Mouse (Mus musculus) lung, embryonic 15.5 days (tissue): Measurements from ENCODE around the gene Prss34. TPM values are rescaled to one million over a fixed set of nuclear protein-coding genes. Genes with fewer than 3 reads are reported as not detected.

Experiments used
- ATAC-seq: fragments of 200-750 bp; cut with Nextera tagmentation; 2 replicates; pipeline ENCODE4 v1.8.0; 2017; ENCODE audit warnings: moderate number of reproducible peaks, borderline replicate concordance; ENCODE audit not compliant: low FRiP score, low TSS enrichment; ENCODE audit errors: extremely low read depth
- H3K27ac ChIP-seq: fragments of 300-500 bp; sonication (generic); 2 replicates; pipeline ENCODE4 v1.5.1; 2015; ENCODE audit warnings: moderate library complexity, mild to moderate bottlenecking, inconsistent platforms
- H3K27me3 ChIP-seq: fragments of 300-500 bp; sonication (generic); 2 replicates; pipeline ENCODE4 v1.6.1; 2015; ENCODE audit warnings: inconsistent platforms
- H3K36me3 ChIP-seq: fragments of 300-500 bp; sonication (generic); 2 replicates; pipeline ENCODE4 v1.6.1; 2015; ENCODE audit warnings: inconsistent platforms
- H3K4me1 ChIP-seq: fragments of 300-500 bp; sonication (generic); 2 replicates; pipeline ENCODE4 v1.6.1; 2015; ENCODE audit warnings: inconsistent platforms
- H3K4me2 ChIP-seq: fragments of 300-500 bp; sonication (generic); 2 replicates; pipeline ENCODE4 v1.6.1; 2015; ENCODE audit warnings: inconsistent platforms, mild to moderate bottlenecking, moderate library complexity
- H3K4me3 ChIP-seq: fragments of 300-500 bp; sonication (generic); 2 replicates; pipeline ENCODE4 v1.5.1; 2015; ENCODE audit warnings: mild to moderate bottlenecking, inconsistent platforms
- H3K9ac ChIP-seq: fragments of 300-500 bp; sonication (generic); 2 replicates; pipeline ENCODE4 v1.6.1; 2015; ENCODE audit warnings: inconsistent platforms
- H3K9me3 ChIP-seq: fragments of 300-500 bp; sonication (generic); 2 replicates; pipeline ENCODE4 v1.6.1; 2016; ENCODE audit warnings: inconsistent platforms
- WGBS: fragments of 180-500 bp; shearing (Covaris S2); methylation state at CpG from one replicate; pipeline ENCODE4 v1.1.7; 2015; 5-methylcytosine and 5-hydroxymethylcytosine counted together
- polyA plus RNA-seq: library from polyadenylated mRNA; unstranded; fragments of >200 nt; fragmentation: Nextera tagmentation; extraction: Ambion mirVana; gene quantifications from 2 replicates; pipeline ENCODE4 v1.2.1, GENCODE M21; 2015

Prss34 gene
- 0.80 and 1.3 TPM in 2 replicates for polyA plus RNA-seq

- H3K4me2 ChIP-seq, result no peak within 1 kb of the TSS
- no peaks in the 10 kb centered on the region for H3K9me3 ChIP-seq
- no peak within 1 kb of the TSS for H3K9ac ChIP-seq
- no peak for ATAC-seq
- H3K4me3 ChIP-seq, result no peak within 1 kb of the TSS
- WGBS, result 67% methylated on average over 5 of the region's 5 CpGs
- H3K27me3 ChIP-seq, result no peaks in the 10 kb centered on the region
- no peaks in the 10 kb centered on the region for H3K36me3 ChIP-seq
- no peak within 1 kb of the TSS for H3K27ac ChIP-seq
- no peaks in the 10 kb centered on the region for H3K4me1 ChIP-seq
Observed at GRCm38 (mm10) chr17:25298094-25298493, at the start of gene Prss34. Prss34 (plus strand) TSS chr17:25298394.

GRCm38 (mm10) chr17:25250181-25250835 is 47.9 kb upstream of the Prss34 start:
- Histone ChIP-seq H3K27ac (no peak overlapping the region), H3K4me2 (no peak overlapping the region), H3K27me3 (peaks cover 26% of the 10 kb centered on the region), H3K9me3 (no peaks in the 10 kb centered on the region), H3K4me1 (no peaks in the 10 kb centered on the region), H3K9ac (no peak overlapping the region), H3K36me3 (no peaks in the 10 kb centered on the region), H3K4me3 (no peak overlapping the region)
- ATAC-seq, result no peak
- 73% methylated on average over 8 of the region's 8 CpGs for WGBS

GRCm38 (mm10) chr17:25252643-25253042 is 45.6 kb upstream of the Prss34 start:
- H3K4me1 ChIP-seq, result peaks cover 11% of the 10 kb centered on the region
- no peaks in the 10 kb centered on the region for H3K36me3 ChIP-seq
- H3K4me2 ChIP-seq, result no peak overlapping the region
- WGBS, result 26% methylated on average over 3 of the region's 3 CpGs
- peaks cover 33% of the 10 kb centered on the region for H3K27me3 ChIP-seq
- H3K9me3 ChIP-seq, result no peaks in the 10 kb centered on the region
- H3K9ac ChIP-seq, result no peak overlapping the region
- no peak for ATAC-seq
- H3K4me3 ChIP-seq, result no peak overlapping the region
- no peak overlapping the region for H3K27ac ChIP-seq

GRCm38 (mm10) chr17:25253760-25254159 is 44.4 kb upstream of the Prss34 start:
- Histone ChIP-seq H3K9ac (no peak overlapping the region), H3K4me3 (no peak overlapping the region), H3K9me3 (no peaks in the 10 kb centered on the region), H3K27ac (no peak overlapping the region), H3K4me2 (no peak overlapping the region), H3K4me1 (peaks cover 11% of the 10 kb centered on the region), H3K27me3 (peaks cover 33% of the 10 kb centered on the region), H3K36me3 (peaks cover 2% of the 10 kb centered on the region; the same call in 1 of the 2 replicates)
- ATAC-seq, result no peak
- WGBS, result 20% methylated on average over 10 of the region's 10 CpGs

- WGBS, result 40% methylated on average over 2 of the region's 2 CpGs
- Histone ChIP-seq H3K4me1 (peaks cover 11% of the 10 kb centered on the region), H3K27ac (no peak overlapping the region), H3K9ac (no peak overlapping the region), H3K4me3 (no peak overlapping the region), H3K36me3 (peaks cover 14% of the 10 kb centered on the region), H3K9me3 (no peaks in the 10 kb centered on the region), H3K4me2 (no peak overlapping the region), H3K27me3 (peaks cover 33% of the 10 kb centered on the region)
- no peak for ATAC-seq
Observed at GRCm38 (mm10) chr17:25255110-25255509, 43.1 kb upstream of the Prss34 start.

- H3K27ac ChIP-seq, result no peak within 1 kb of the TSS
- peak; percentile 68 for ATAC-seq
- peak within 1 kb of the TSS; percentile 61 for H3K4me2 ChIP-seq
- H3K9ac ChIP-seq, result no peak within 1 kb of the TSS
- peak within 1 kb of the TSS; percentile 36 for H3K4me3 ChIP-seq
- H3K4me1 ChIP-seq, result peaks cover 11% of the 10 kb centered on the region
- peaks cover 33% of the 10 kb centered on the region for H3K27me3 ChIP-seq
- H3K9me3 ChIP-seq, result no peaks in the 10 kb centered on the region
- WGBS, result 4% methylated on average over 27 of the region's 35 CpGs
- H3K36me3 ChIP-seq, result peaks cover 17% of the 10 kb centered on the region
Observed at GRCm38 (mm10) chr17:25256140-25256754, 41.9 kb upstream of the Prss34 start, which contains the start of gene Baiap3. Baiap3 (minus strand) TSS chr17:25256364.

GRCm38 (mm10) chr17:25257804-25258261 is 40.4 kb upstream of the Prss34 start:
- Histone ChIP-seq H3K9me3 (no peaks in the 10 kb centered on the region), H3K4me3 (no peak overlapping the region), H3K4me2 (no peak overlapping the region), H3K36me3 (peaks cover 22% of the 10 kb centered on the region), H3K27ac (no peak overlapping the region), H3K9ac (no peak overlapping the region), H3K27me3 (peaks cover 31% of the 10 kb centered on the region), H3K4me1 (peaks cover 11% of the 10 kb centered on the region)
- ATAC-seq, result no peak
- WGBS, result 36% methylated on average over 6 of the region's 6 CpGs

GRCm38 (mm10) chr17:25264453-25264852 is 33.7 kb upstream of the Prss34 start:
- Histone ChIP-seq H3K9ac (no peak overlapping the region), H3K9me3 (no peaks in the 10 kb centered on the region), H3K27me3 (no peaks in the 10 kb centered on the region), H3K4me1 (no peaks in the 10 kb centered on the region), H3K27ac (no peak overlapping the region), H3K4me3 (no peak overlapping the region), H3K36me3 (peaks cover 80% of the 10 kb centered on the region), H3K4me2 (no peak overlapping the region)
- no peak for ATAC-seq
- 62% methylated on average over 3 of the region's 3 CpGs for WGBS

- no peak for ATAC-seq
- Histone ChIP-seq H3K4me3 (peak overlapping the region; percentile 79), H3K9ac (0 out of 2 replicates have a peak overlapping the region, but pooled peaks have one; percentile 98)
Observed at GRCm38 (mm10) chr17:25270795-25271335, 27.3 kb upstream of the Prss34 start.

GRCm38 (mm10) chr17:25272326-25272725 is 25.9 kb upstream of the Prss34 start:
- WGBS, result 0% methylated on average over 10 of the region's 10 CpGs
- peak overlapping the region; percentile 98 for H3K9ac ChIP-seq
- H3K9me3 ChIP-seq, result no peaks in the 10 kb centered on the region
- no peaks in the 10 kb centered on the region for H3K27me3 ChIP-seq
- H3K4me3 ChIP-seq, result peak overlapping the region; percentile 79
- H3K4me2 ChIP-seq, result peak overlapping the region; percentile 89
- ATAC-seq, result no peak
- H3K4me1 ChIP-seq, result peaks cover 31% of the 10 kb centered on the region
- H3K27ac ChIP-seq, result peak overlapping the region; percentile 97
- H3K36me3 ChIP-seq, result peaks cover 24% of the 10 kb centered on the region

More at GRCm38 (mm10) chr17:25270795-25271335, 27.3 kb upstream of the Prss34 start:
- Histone ChIP-seq H3K27me3 (no peaks in the 10 kb centered on the region), H3K9me3 (no peaks in the 10 kb centered on the region), H3K27ac (no peak overlapping the region), H3K4me2 (peak overlapping the region; percentile 89), H3K36me3 (peaks cover 39% of the 10 kb centered on the region), H3K4me1 (peaks cover 31% of the 10 kb centered on the region)
- WGBS, result 51% methylated on average over 2 of the region's 2 CpGs

- Histone ChIP-seq H3K27ac (peak overlapping the region; percentile 97), H3K36me3 (peaks cover 16% of the 10 kb centered on the region), H3K4me3 (peak overlapping the region; percentile 79), H3K9ac (peak overlapping the region; percentile 98), H3K4me2 (peak overlapping the region; percentile 89), H3K27me3 (no peaks in the 10 kb centered on the region), H3K4me1 (peaks cover 31% of the 10 kb centered on the region), H3K9me3 (no peaks in the 10 kb centered on the region)
- peak; percentile 91 for ATAC-seq
- WGBS, result under 1% methylated on average over 92 of the region's 92 CpGs
Observed at GRCm38 (mm10) chr17:25272951-25273705, 25.1 kb upstream of the Prss34 start.
